Mouse (Mus musculus) cortical plate, adult 2 months (tissue): ENCODE measurements around the gene Scn8a. TPM values are rescaled to one million over a fixed set of nuclear protein-coding genes. Genes with fewer than 3 reads are reported as not detected.

Experiments
- H3K27ac ChIP-seq: fragments of 200-500 bp; 2 replicates; pipeline ENCODE4 v1.5.1; 2012; ENCODE audit warnings: low read length, control low read depth, inconsistent platforms; ENCODE audit not compliant: insufficient read depth
- H3K4me1 ChIP-seq: fragments of 200-500 bp; 2 replicates; pipeline ENCODE4 v1.6.1; 2011; ENCODE audit warnings: low read length; ENCODE audit not compliant: control insufficient read depth, insufficient read depth
- H3K4me3 ChIP-seq: fragments of 200-500 bp; 2 replicates; pipeline ENCODE4 v1.5.1; 2011; ENCODE audit warnings: mild to moderate bottlenecking, low read length, control low read depth; ENCODE audit not compliant: insufficient read depth
- CTCF ChIP-seq: fragments of 200-500 bp; IDR thresholded peaks from 2 replicates; pipeline ENCODE4 v1.5.1; 2011; ENCODE audit warnings: mild to moderate bottlenecking, control low read depth, low read length; ENCODE audit not compliant: insufficient read depth; ENCODE audit errors: extremely low read depth
- POLR2A ChIP-seq: fragments of 200-500 bp; IDR thresholded peaks from 2 replicates; pipeline ENCODE4 v1.6.1; 2011; ENCODE audit warnings: mild to moderate bottlenecking, low read length, control low read depth; ENCODE audit not compliant: insufficient read depth; ENCODE audit errors: extremely low read depth
- polyA plus RNA-seq: library from polyadenylated mRNA; depleted of rRNA; stranded (reverse); fragments of >200 nt; gene quantifications from 2 replicates; pipeline ENCODE4 v1.2.3, GENCODE M21; 2012

The Scn8a gene
- polyA plus RNA-seq, 1 experiment = 111 TPM

GRCm38 (mm10) chr15:101070762-101071161 lies 201.1 kb downstream of the Scn8a start:
- Histone ChIP-seq H3K4me1 (no peaks in the 10 kb centered on the region), H3K4me3 (no peak overlapping the region), H3K27ac (no peak overlapping the region)
- no peak for TF ChIP-seq POLR2A

GRCm38 (mm10) chr15:101072736-101073135 lies 203.1 kb downstream of the Scn8a start:
- Histone ChIP-seq H3K4me1 (no peaks in the 10 kb centered on the region), H3K4me3 (no peak overlapping the region), H3K27ac (no peak overlapping the region)
- no peak for TF ChIP-seq CTCF
- TF ChIP-seq POLR2A = no peak

- Histone ChIP-seq H3K27ac (no peak overlapping the region), H3K4me1 (no peaks in the 10 kb centered on the region), H3K4me3 (no peak overlapping the region)
- no peak for TF ChIP-seq POLR2A
These were observed 204.4 kb downstream of the Scn8a start for GRCm38 (mm10) chr15:101074067-101074466.

DNA sequence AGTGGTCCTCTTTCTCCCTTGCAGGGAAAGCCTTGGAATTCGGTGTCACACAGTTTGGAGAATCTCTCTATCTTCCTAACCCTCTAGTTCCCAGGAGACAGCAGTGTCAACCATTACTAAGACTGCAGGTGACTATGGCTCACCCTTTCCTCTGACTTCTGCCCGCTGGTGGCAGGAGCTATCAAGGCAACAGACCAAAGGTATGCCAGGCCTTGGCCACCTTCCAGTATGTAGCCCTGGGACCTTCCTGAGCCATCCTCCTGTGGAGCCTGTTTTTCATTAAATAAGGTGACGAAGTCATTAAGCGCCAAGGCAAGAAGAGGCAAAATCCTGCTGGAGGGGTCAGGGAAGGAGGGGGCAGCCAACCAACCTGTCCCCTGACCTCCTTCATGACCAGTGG lies 205.5 kb downstream of the Scn8a start:
- TF ChIP-seq CTCF (no peak), POLR2A (no peak)
- H3K4me3 ChIP-seq = no peak overlapping the region
- no peak overlapping the region for H3K27ac ChIP-seq
- H3K4me1 ChIP-seq = no peaks in the 10 kb centered on the region

DNA sequence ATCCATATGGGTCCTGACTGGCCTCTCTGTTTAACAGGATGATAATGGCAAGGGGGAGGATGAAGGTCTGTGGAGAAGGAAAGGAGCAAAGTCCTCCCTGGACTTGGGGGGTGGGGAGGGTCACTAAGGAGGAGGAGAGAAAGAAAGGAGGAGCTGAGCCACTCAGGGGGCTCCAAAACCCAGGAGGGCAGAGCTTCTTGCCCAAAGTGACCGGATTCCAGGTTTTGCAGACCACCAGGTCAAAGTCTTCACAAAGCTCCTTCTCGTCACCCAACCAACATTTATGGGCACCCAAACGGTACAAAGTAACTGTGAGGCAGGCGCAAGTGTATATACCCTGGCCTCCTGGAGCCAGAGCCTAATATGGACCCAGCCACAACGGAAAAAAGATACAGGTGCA lies 206.0 kb downstream of the Scn8a start:
- H3K4me1 ChIP-seq = no peaks in the 10 kb centered on the region
- H3K4me3 ChIP-seq = no peak overlapping the region
- TF ChIP-seq POLR2A = no peak
- TF ChIP-seq CTCF = no peak
- H3K27ac ChIP-seq = no peak overlapping the region

- H3K4me3 ChIP-seq = no peak overlapping the region
- TF ChIP-seq POLR2A (no peak), CTCF (no peak)
- H3K4me1 ChIP-seq = no peaks in the 10 kb centered on the region
- H3K27ac ChIP-seq = no peak overlapping the region
These were observed 206.7 kb downstream of the Scn8a start for GRCm38 (mm10) chr15:101076071-101077000.

DNA sequence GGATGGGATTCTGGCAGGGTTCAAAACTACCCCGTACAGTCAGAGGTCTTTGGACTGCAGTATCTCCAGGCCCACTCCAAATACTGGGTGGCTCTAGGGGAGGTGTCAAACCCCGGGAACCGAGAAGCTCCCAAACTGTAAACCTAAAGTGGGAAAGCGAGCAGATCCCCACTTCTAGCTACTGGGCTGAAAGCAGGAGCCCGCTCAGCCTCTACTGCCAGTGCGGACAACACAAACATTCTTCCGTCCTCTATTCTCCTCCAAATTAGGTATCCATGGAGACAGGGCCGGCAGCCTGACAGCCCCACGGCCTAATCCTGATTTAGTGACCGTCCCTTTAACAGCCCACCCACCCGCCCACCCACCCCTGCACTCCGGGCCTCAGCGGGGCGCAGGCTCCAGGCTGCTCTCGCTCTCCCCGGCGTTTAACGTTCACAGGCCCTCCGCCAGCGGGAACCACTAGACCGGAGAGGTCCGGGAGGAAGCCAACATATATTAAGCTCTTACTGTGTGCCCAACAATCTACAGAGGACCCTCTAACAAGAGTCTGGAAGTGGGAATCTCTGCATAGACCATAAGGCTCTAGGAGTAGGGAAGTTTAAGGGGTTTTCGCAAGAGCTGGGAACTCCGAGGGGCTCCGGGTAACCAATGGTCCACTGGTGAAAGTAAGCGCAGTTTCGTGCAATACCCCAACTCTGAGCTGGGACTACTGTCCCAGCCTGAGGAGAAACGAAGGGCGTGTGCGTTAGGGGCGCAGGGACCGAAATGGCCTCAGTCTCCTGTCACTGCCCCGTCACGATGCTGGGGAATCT lies 207.5 kb downstream of the Scn8a start:
- TF ChIP-seq CTCF (no peak), POLR2A (no peak)
- Histone ChIP-seq H3K4me1 (no peaks in the 10 kb centered on the region), H3K27ac (no peak overlapping the region), H3K4me3 (peak overlapping the region; percentile 20)

- H3K27ac ChIP-seq = peak within 1 kb of the TSS; percentile 53; the same call in 1 of the 2 replicates
- H3K4me1 ChIP-seq = no peaks in the 10 kb centered on the region
- TF ChIP-seq CTCF = no peak
- TF ChIP-seq POLR2A = no peak
- H3K4me3 ChIP-seq = peak within 1 kb of the TSS; percentile 20
These were observed 208.4 kb downstream of the Scn8a start, which contains the start of gene Fignl2 for GRCm38 (mm10) chr15:101077813-101078730. Gene Fignl2 (minus strand): TSS chr15:101078567.

DNA sequence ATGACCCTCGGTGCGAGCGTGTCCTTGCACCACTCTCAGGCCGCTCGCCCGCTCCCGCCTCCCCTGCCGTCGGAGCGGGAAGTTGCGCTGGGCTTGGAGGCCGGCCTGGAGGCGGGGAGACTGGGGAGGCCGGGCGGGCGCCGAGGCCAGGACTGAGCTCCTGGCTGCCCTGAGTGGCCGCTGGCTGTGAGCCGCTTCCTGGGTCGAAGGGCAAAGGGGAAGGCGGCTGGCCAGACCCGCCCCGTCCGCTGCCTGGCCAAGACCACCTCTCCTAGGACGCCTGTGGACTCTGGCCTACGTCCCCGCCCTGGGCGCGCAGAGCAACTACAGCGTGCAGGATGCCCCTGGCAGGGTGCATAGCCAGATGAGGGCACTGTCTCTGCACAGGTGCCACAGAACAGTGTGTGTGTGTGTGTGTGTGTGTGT lies 209.1 kb downstream of the Scn8a start:
- Histone ChIP-seq H3K27ac (peak overlapping the region; percentile 53; the same call in 1 of the 2 replicates), H3K4me1 (no peaks in the 10 kb centered on the region), H3K4me3 (peak overlapping the region; percentile 19)
- TF ChIP-seq POLR2A (0 out of 2 replicates have a peak, but pooled peaks have one; percentile 12), CTCF (no peak)
